In genomic region chr2:179976628-179977343, GRCm38 (mm10) we compare ENCODE assay signal across 8 mouse cellular contexts. TPM values are rescaled to one million over a fixed set of nuclear protein-coding genes. Genes with fewer than 3 reads are reported as not detected.
DNase-seq lines count a peak whose midpoint lies in the region; ATAC-seq and TF ChIP-seq lines count a peak whose summit lies in the region.

Taf4 (minus strand) TSS chr2:179976646.

- no peak for TF ChIP-seq CTCF in lung, postnatal 0 days (IDR thresholded peaks at IDR 0.05)

- ATAC-seq in frontal cortex, adult (ENCODE audit: low TSS enrichment) = peak; percentile 44; the same call in 1 of the 2 replicates
- peak; percentile 94 for ATAC-seq in lung, postnatal 0 days

- peak within 1 kb of the TSS; percentile 97 for H3K27ac ChIP-seq in hindbrain, embryonic 10.5 days
- H3K27ac ChIP-seq in lung, postnatal 0 days (ENCODE audit: low read length) = peak within 1 kb of the TSS; percentile 99

- H3K36me3 ChIP-seq in hindbrain, embryonic 10.5 days = no peaks in the 10 kb centered on the region
- H3K36me3 ChIP-seq in lung, postnatal 0 days (ENCODE audit: insufficient read depth, low read length) = no peaks in the 10 kb centered on the region

- H3K9me3 ChIP-seq in hindbrain, embryonic 10.5 days = no peaks in the 10 kb centered on the region
- no peaks in the 10 kb centered on the region for H3K9me3 ChIP-seq in lung, postnatal 0 days (ENCODE audit: low read length)

- H3K9ac ChIP-seq in lung, postnatal 0 days (replicated peaks; ENCODE audit: low read depth) = peak within 1 kb of the TSS; percentile 94

- no peaks in the 10 kb centered on the region; the same call in 1 of the 2 replicates for H3K27me3 ChIP-seq in hindbrain, embryonic 10.5 days (ENCODE audit: insufficient read depth, poor library complexity, severe bottlenecking)
- H3K27me3 ChIP-seq in lung, postnatal 0 days (replicated peaks; ENCODE audit: insufficient read depth, low read length) = no peaks in the 10 kb centered on the region

- peak; percentile 93 for DNase-seq in MN1 (ENCODE audit: low spot score)
- DNase-seq in cerebellum, adult 8-10 months = peak; percentile 93
- DNase-seq in hindbrain, embryonic 10.5 days (ENCODE audit: low spot score) = peak; percentile 93
- DNase-seq in layer of hippocampus, postnatal 10 days (ENCODE audit: low spot score in 2 of 2) = peak; percentile 91 to 94
- DNase-seq in lung, postnatal 0 days (ENCODE audit: low spot score) = peak; percentile 91
- DNase-seq in ovary, postnatal 10 days (ENCODE audit: low spot score) = peak; percentile 91
- DNase-seq in thymus, postnatal 10 days (ENCODE audit: low spot score in 2 of 2) = peak; percentile 80 to 90

- H3K4me2 ChIP-seq in lung, postnatal 0 days (replicated peaks; ENCODE audit: low read depth, low read length) = peak within 1 kb of the TSS; percentile 95

- under 1% methylated on average over 73 of the region's 84 CpGs for WGBS in hindbrain, embryonic 10.5 days
- under 1% methylated on average over 49 of the region's 84 CpGs for WGBS in lung, postnatal 0 days

- peak within 1 kb of the TSS; percentile 84 for H3K4me3 ChIP-seq in hindbrain, embryonic 10.5 days
- peak within 1 kb of the TSS; percentile 91 for H3K4me3 ChIP-seq in lung, postnatal 0 days (ENCODE audit: low read depth, low read length)

- TF ChIP-seq EP300 in lung, postnatal 0 days (IDR thresholded peaks at IDR 0.05) = no peak

- H3K4me1 ChIP-seq in hindbrain, embryonic 10.5 days (replicated peaks) = peaks cover 46% of the 10 kb centered on the region
- peaks cover 16% of the 10 kb centered on the region for H3K4me1 ChIP-seq in lung, postnatal 0 days (ENCODE audit: insufficient read depth, low read depth, low read length)

RNA-seq across cellular contexts. Expression of gene Taf4, which starts in this region (rescaled TPM):
- polyA plus RNA-seq in hindbrain, embryonic 10.5 days (2016; fragmentation: Nextera tagmentation; extraction: Ambion mirVana) = 3.7 and 4.4 TPM in 2 replicates
- 10 to 100 TPM; 18.7 to 19.0 TPM for total RNA-seq in layer of hippocampus, postnatal 10 days (2021)
- 2.8 and 3.5 TPM in 2 replicates for polyA plus RNA-seq in lung, postnatal 0 days (2015; fragmentation: Nextera tagmentation; extraction: Ambion mirVana)

Comparison
In these comparisons a context has a peak if more than half of its experiments do, and no peak if none do; other contexts are left out.
1. Peak in every context shown above with its lines: DNase-seq, ATAC-seq, H3K4me3 ChIP-seq and H3K27ac ChIP-seq.